Mouse (Mus musculus) monocyte, adult 2 months (primary cell): ENCODE measurements around the gene Tango2.

Experiments
- DNase-seq, 2 experiments: peaks; one replicate each; pipeline ENCODE4 v3.0.0; 2022; ENCODE audit warnings: low spot score in 2 of 2, low read depth in 1 of 2

Gene Tango2

GRCm38 (mm10) chr16:18258221-18258620 lies 89.7 kb downstream of the Tango2 start, which contains the start of gene Gm49776:
Gene Gm49776, minus strand, starts transcription at chr16:18258321.
- DNase-seq, result no peak

GRCm38 (mm10) chr16:18253866-18254265 lies 94.0 kb downstream of the Tango2 start:
- no peak for DNase-seq

GRCm38 (mm10) chr16:18252736-18253135 lies 95.2 kb downstream of the Tango2 start:
- no peak for DNase-seq

- no peak for DNase-seq
These were observed 96.8 kb downstream of the Tango2 start for GRCm38 (mm10) chr16:18250828-18251790.
